8 mouse cellular contexts compared by ENCODE assay signal in the genomic region with DNA sequence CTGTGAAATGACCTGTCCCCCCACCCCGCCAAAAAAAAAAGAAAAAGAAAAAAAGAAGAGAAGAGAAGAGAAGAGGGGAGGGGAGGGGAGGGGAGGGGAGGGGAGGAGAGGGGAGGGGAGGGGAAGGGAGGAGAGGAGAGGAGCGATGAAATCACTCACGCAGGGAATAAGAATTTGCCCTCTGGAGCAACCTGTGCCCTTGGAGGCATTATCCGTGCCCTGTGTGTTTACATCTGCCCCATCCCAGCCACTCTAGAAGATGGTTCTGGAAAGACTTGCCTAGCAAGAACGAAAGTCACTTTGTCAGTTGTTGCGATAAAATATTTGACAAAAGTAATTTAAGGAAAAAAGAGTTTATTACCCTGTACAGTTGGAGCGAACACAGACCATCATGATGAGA. TPM values are rescaled to one million over a fixed set of nuclear protein-coding genes. Genes with fewer than 3 reads are reported as not detected.
DNase-seq lines count a peak whose midpoint lies in the region; ATAC-seq and TF ChIP-seq lines count a peak whose summit lies in the region.

No protein-coding gene starts in this region.

- no peak for TF ChIP-seq CTCF in heart, postnatal 0 days (IDR thresholded peaks at IDR 0.05; ENCODE audit: low read depth)
- TF ChIP-seq CTCF in MEL (IDR thresholded peaks at IDR 0.05 in 2 of 3, conservative IDR thresholded peaks at IDR 0.05 in 1 of 3; ENCODE audit: control insufficient read depth in 1 of 3, insufficient read depth in 1 of 3, low read depth in 2 of 3, low read length in 3 of 3, poor library complexity in 1 of 3, severe bottlenecking in 1 of 3), result no peak

- H3K27me3 ChIP-seq in heart, postnatal 0 days (ENCODE audit: control insufficient read depth, insufficient read depth, low read length), result no peaks in the 10 kb centered on the region
- H3K27me3 ChIP-seq in MEL (ENCODE audit: control insufficient read depth in 1 of 2, insufficient read depth in 2 of 2, low read length in 2 of 2), result no peaks in the 10 kb centered on the region
- peaks cover 24% of the 10 kb centered on the region for H3K27me3 ChIP-seq in hindbrain, embryonic 10.5 days (ENCODE audit: insufficient read depth, poor library complexity, severe bottlenecking)
- H3K27me3 ChIP-seq in midbrain, embryonic 12.5 days, result 0 out of 2 replicates have a peak, but pooled peaks cover 7% of the 10 kb centered on the region

- no peak for TF ChIP-seq EP300 in heart, postnatal 0 days (IDR thresholded peaks at IDR 0.05; ENCODE audit: low read depth)
- TF ChIP-seq EP300 in MEL (IDR thresholded peaks at IDR 0.05; ENCODE audit: low read depth in 1 of 2, low read length in 2 of 2), result no peak

- no peak for DNase-seq in heart, postnatal 0 days (ENCODE audit: low spot score)
- no peak for DNase-seq in heart, adult 9 months (ENCODE audit: low spot score in 2 of 2)
- peak; percentile 46 for DNase-seq in MEL (ENCODE audit: low read depth, low spot score)
- DNase-seq in hindbrain, embryonic 10.5 days (ENCODE audit: low spot score), result no peak
- DNase-seq in right cerebral cortex, postnatal 14 days, result no peak
- DNase-seq in layer of hippocampus, adult 9-11 months, result no peak

- peak overlapping the region; percentile 96 for H3K27ac ChIP-seq in heart, postnatal 0 days (ENCODE audit: low read depth)
- peak overlapping the region; percentile 61 for H3K27ac ChIP-seq in MEL (ENCODE audit: control insufficient read depth, low read depth, low read length)
- peak overlapping the region; percentile 92 for H3K27ac ChIP-seq in hindbrain, embryonic 10.5 days
- H3K27ac ChIP-seq in midbrain, embryonic 12.5 days (replicated peaks), result no peak overlapping the region

- TF ChIP-seq RAD21 in MEL (IDR thresholded peaks at IDR 0.05; ENCODE audit: low read depth, low read length), result no peak

- H3K36me3 ChIP-seq in heart, postnatal 0 days (replicated peaks; ENCODE audit: control insufficient read depth, insufficient read depth, low read length), result no peaks in the 10 kb centered on the region
- H3K36me3 ChIP-seq in MEL (ENCODE audit: control insufficient read depth in 1 of 2, insufficient read depth in 2 of 2, low read length in 2 of 2), result peaks cover 0 to 22% of the 10 kb centered on the region in 2 experiments; a peak in 2 of 4 replicates
- H3K36me3 ChIP-seq in hindbrain, embryonic 10.5 days, result no peaks in the 10 kb centered on the region
- no peaks in the 10 kb centered on the region for H3K36me3 ChIP-seq in midbrain, embryonic 12.5 days

- peak overlapping the region; percentile 94 for H3K4me2 ChIP-seq in heart, postnatal 0 days (ENCODE audit: low read depth, low read length)
- H3K4me2 ChIP-seq in midbrain, embryonic 12.5 days (replicated peaks), result peak overlapping the region; percentile 80

- H3K4me3 ChIP-seq in heart, postnatal 0 days (ENCODE audit: low read depth, low read length), result peak overlapping the region; percentile 97
- peak overlapping the region; percentile 67 to 79 for H3K4me3 ChIP-seq in MEL (ENCODE audit: control insufficient read depth in 1 of 2, insufficient read depth in 1 of 2, low read depth in 2 of 2, low read length in 2 of 2)
- H3K4me3 ChIP-seq in hindbrain, embryonic 10.5 days, result peak overlapping the region; percentile 89
- H3K4me3 ChIP-seq in midbrain, embryonic 12.5 days, result peak overlapping the region; percentile 96

- H3K9me3 ChIP-seq in heart, postnatal 0 days (replicated peaks; ENCODE audit: control insufficient read depth, low read length), result no peaks in the 10 kb centered on the region
- H3K9me3 ChIP-seq in MEL (replicated peaks; ENCODE audit: insufficient read depth, low read length), result no peaks in the 10 kb centered on the region
- H3K9me3 ChIP-seq in hindbrain, embryonic 10.5 days, result no peaks in the 10 kb centered on the region
- no peaks in the 10 kb centered on the region for H3K9me3 ChIP-seq in midbrain, embryonic 12.5 days

- H3K79me2 ChIP-seq in MEL (ENCODE audit: control insufficient read depth, insufficient read depth, low read length, poor library complexity), result peaks cover 37% of the 10 kb centered on the region

- 0 out of 2 replicates have a peak, but pooled peaks have one; percentile 9 for ATAC-seq in heart, postnatal 0 days (ENCODE audit: insufficient read depth, low read depth)
- ATAC-seq in midbrain, embryonic 12.5 days (ENCODE audit: low FRiP score, low read depth), result peak; percentile 44; the same call in 1 of the 2 replicates
- no peak for ATAC-seq in CD4-positive, CD25-positive, alpha-beta regulatory T cell, adult 4 months

- TF ChIP-seq POLR2A in MEL (IDR thresholded peaks at IDR 0.05; ENCODE audit: control insufficient read depth in 1 of 2, insufficient read depth in 1 of 2, low read depth in 1 of 2, low read length in 2 of 2, poor library complexity in 1 of 2), result no peak

- peak overlapping the region; percentile 95; the same call in 1 of the 2 replicates for H3K9ac ChIP-seq in heart, postnatal 0 days (replicated peaks; ENCODE audit: low read depth, low read length)
- peak overlapping the region; percentile 71 for H3K9ac ChIP-seq in MEL (ENCODE audit: control insufficient read depth, low read depth, low read length, poor library complexity, severe bottlenecking)
- no peak overlapping the region for H3K9ac ChIP-seq in midbrain, embryonic 12.5 days (replicated peaks)

- 27% methylated on average over 6 of the region's 7 CpGs for WGBS in heart, postnatal 0 days
- WGBS in hindbrain, embryonic 10.5 days, result 32% methylated on average over 6 of the region's 7 CpGs
- WGBS in midbrain, embryonic 12.5 days, result 34% methylated on average over 6 of the region's 7 CpGs

- H3K4me1 ChIP-seq in heart, postnatal 0 days (ENCODE audit: control insufficient read depth, insufficient read depth), result peaks cover 21% of the 10 kb centered on the region; the same call in 1 of the 2 replicates
- H3K4me1 ChIP-seq in MEL (ENCODE audit: control insufficient read depth in 1 of 2, insufficient read depth in 2 of 2, low read length in 2 of 2), result peaks cover 17 to 19% of the 10 kb centered on the region in 2 experiments
- H3K4me1 ChIP-seq in hindbrain, embryonic 10.5 days (replicated peaks), result peaks cover 17% of the 10 kb centered on the region
- H3K4me1 ChIP-seq in midbrain, embryonic 12.5 days, result 0 out of 2 replicates have a peak, but pooled peaks cover 3% of the 10 kb centered on the region

TF ChIP-seq in MEL, 35 proteins besides CTCF, POLR2A, EP300 and RAD21:
- TF ChIP-seq SIN3A (IDR thresholded peaks at IDR 0.05; ENCODE audit: low read length), result peak; percentile 0; the same call in 1 of the 2 replicates
- no peak for TF ChIP-seq JUND (IDR thresholded peaks at IDR 0.05; ENCODE audit: low read depth, low read length)

RNA-seq across cellular contexts. Expression of gene Jak1, which starts 0.4 kb away (rescaled TPM):
- total RNA-seq in heart, postnatal 0 days (2014; rRNA removed; ENCODE audit: low replicate concordance), result 37.4 and 44.2 TPM in 2 replicates
- 55.1 and 63.4 TPM in 2 replicates for polyA plus RNA-seq in heart, postnatal 0 days (2015; fragmentation: Nextera tagmentation; extraction: Ambion mirVana)
- 35.0 and 37.3 TPM in 2 replicates for total RNA-seq in MEL (2012; rRNA removed)
- 10 to 100 TPM in 1 of 2 experiments, not detected in 1; 41.9 TPM for polyA plus RNA-seq in MEL (2012; ENCODE audit: insufficient read depth in 1 of 2, insufficient read length in 2 of 2, low read depth in 1 of 2, low replicate concordance in 2 of 2, missing spikeins in 1 of 2)
- 43.0 and 50.9 TPM in 2 replicates for polyA plus RNA-seq in hindbrain, embryonic 10.5 days (2016; fragmentation: Nextera tagmentation; extraction: Ambion mirVana)
- 51.5 and 52.6 TPM in 2 replicates for polyA plus RNA-seq in midbrain, embryonic 12.5 days (2016; fragmentation: Nextera tagmentation; extraction: Ambion mirVana)
- 100 to 1,000 TPM; 369 to 445 TPM for polyA plus RNA-seq in CD4-positive, CD25-positive, alpha-beta regulatory T cell, adult 4 months (2017; shearing (Covaris generic))
